Mouse (Mus musculus) midbrain, embryonic 10.5 days (tissue): ENCODE measurements at regions not wholly inside any gene's neighbourhood (a gene's known extent, or its start where the extent isn't known, plus 50 kb on each side); places are given as distances from the start of the nearest gene placed in this dataset.

Source experiments
- DNase-seq: peaks from one replicate; pipeline ENCODE4 v3.0.0-alpha.2; 2017; ENCODE audit warnings: low spot score
- H3K27ac ChIP-seq: fragments of 300-500 bp; sonication (generic); replicated peaks from 2 replicates; pipeline ENCODE4 v1.5.1; 2016; ENCODE audit warnings: mild to moderate bottlenecking
- H3K27me3 ChIP-seq: fragments of 300-500 bp; sonication (generic); 2 replicates; pipeline ENCODE4 v1.6.1; 2016; ENCODE audit warnings: low read depth, mild to moderate bottlenecking; ENCODE audit not compliant: poor library complexity, severe bottlenecking
- H3K36me3 ChIP-seq: fragments of 300-500 bp; sonication (generic); 2 replicates; pipeline ENCODE4 v1.6.1; 2016; ENCODE audit warnings: mild to moderate bottlenecking, moderate library complexity
- H3K4me1 ChIP-seq: fragments of 300-500 bp; sonication (generic); 2 replicates; pipeline ENCODE4 v1.6.1; 2016
- H3K4me3 ChIP-seq: fragments of 300-500 bp; sonication (generic); 2 replicates; pipeline ENCODE4 v1.5.1; 2016; ENCODE audit warnings: mild to moderate bottlenecking, moderate library complexity
- H3K9me3 ChIP-seq: fragments of 300-500 bp; sonication (generic); replicated peaks from 2 replicates; pipeline ENCODE4 v1.6.1; 2016; ENCODE audit warnings: mild to moderate bottlenecking
- WGBS: fragments of 180-500 bp; shearing (Covaris S2); methylation state at CpG from one replicate; pipeline ENCODE4 v1.1.7; 2016; 5-methylcytosine and 5-hydroxymethylcytosine counted together

GRCm38 (mm10) chr15:31869673-31870417 lies 268.2 kb downstream of the Fam173b start:
- Histone ChIP-seq H3K4me1 (no peaks in the 10 kb centered on the region), H3K9me3 (no peaks in the 10 kb centered on the region), H3K27me3 (no peaks in the 10 kb centered on the region), H3K36me3 (no peaks in the 10 kb centered on the region), H3K4me3 (no peak overlapping the region), H3K27ac (no peak overlapping the region)
- WGBS, result 79% methylated on average over 14 of the region's 14 CpGs
- DNase-seq, result peak; percentile 15

GRCm38 (mm10) chr15:31875436-31875835 lies 273.8 kb downstream of the Fam173b start:
- H3K27ac ChIP-seq, result no peak overlapping the region
- H3K4me1 ChIP-seq, result no peaks in the 10 kb centered on the region
- no peak for DNase-seq
- H3K9me3 ChIP-seq, result no peaks in the 10 kb centered on the region
- no peaks in the 10 kb centered on the region for H3K27me3 ChIP-seq
- 85% methylated on average over 2 of the region's 2 CpGs for WGBS
- no peak overlapping the region for H3K4me3 ChIP-seq
- H3K36me3 ChIP-seq, result no peaks in the 10 kb centered on the region

GRCm38 (mm10) chr15:31880479-31880878 lies 278.8 kb downstream of the Fam173b start:
- H3K27ac ChIP-seq, result no peak overlapping the region
- no peak for DNase-seq
- H3K36me3 ChIP-seq, result no peaks in the 10 kb centered on the region
- H3K9me3 ChIP-seq, result no peaks in the 10 kb centered on the region
- H3K4me3 ChIP-seq, result no peak overlapping the region
- no peaks in the 10 kb centered on the region for H3K4me1 ChIP-seq
- WGBS, result 92% methylated on average over 9 of the region's 9 CpGs
- no peaks in the 10 kb centered on the region for H3K27me3 ChIP-seq

- no peaks in the 10 kb centered on the region for H3K9me3 ChIP-seq
- DNase-seq, result no peak
- 75% methylated on average over 5 of the region's 5 CpGs for WGBS
- no peak overlapping the region for H3K27ac ChIP-seq
- no peaks in the 10 kb centered on the region for H3K4me1 ChIP-seq
- H3K36me3 ChIP-seq, result no peaks in the 10 kb centered on the region
- H3K27me3 ChIP-seq, result no peaks in the 10 kb centered on the region
- H3K4me3 ChIP-seq, result no peak overlapping the region
Measured at GRCm38 (mm10) chr15:31882331-31882730, 280.7 kb downstream of the Fam173b start.

GRCm38 (mm10) chr15:31883516-31883915 lies 281.9 kb downstream of the Fam173b start:
- no peak overlapping the region for H3K27ac ChIP-seq
- no peaks in the 10 kb centered on the region for H3K9me3 ChIP-seq
- no peaks in the 10 kb centered on the region for H3K4me1 ChIP-seq
- no peaks in the 10 kb centered on the region for H3K27me3 ChIP-seq
- H3K36me3 ChIP-seq, result no peaks in the 10 kb centered on the region
- 88% methylated on average over 9 of the region's 9 CpGs for WGBS
- no peak overlapping the region for H3K4me3 ChIP-seq
- no peak for DNase-seq

GRCm38 (mm10) chr15:31898904-31899650 lies 278.0 kb upstream of the Tas2r119 start:
- no peak overlapping the region for H3K27ac ChIP-seq
- no peaks in the 10 kb centered on the region for H3K27me3 ChIP-seq
- 84% methylated on average over 13 of the region's 13 CpGs for WGBS
- H3K9me3 ChIP-seq, result no peaks in the 10 kb centered on the region
- H3K36me3 ChIP-seq, result no peaks in the 10 kb centered on the region
- no peak for DNase-seq
- peaks cover 7% of the 10 kb centered on the region; the same call in 1 of the 2 replicates for H3K4me1 ChIP-seq
- no peak overlapping the region for H3K4me3 ChIP-seq

GRCm38 (mm10) chr15:31900325-31900724 lies 276.8 kb upstream of the Tas2r119 start:
- Histone ChIP-seq H3K9me3 (no peaks in the 10 kb centered on the region), H3K27ac (no peak overlapping the region), H3K4me1 (peaks cover 7% of the 10 kb centered on the region; the same call in 1 of the 2 replicates), H3K36me3 (no peaks in the 10 kb centered on the region), H3K27me3 (no peaks in the 10 kb centered on the region), H3K4me3 (no peak overlapping the region)
- DNase-seq, result no peak
- 78% methylated on average over 4 of the region's 4 CpGs for WGBS

GRCm38 (mm10) chr15:31908432-31908831 lies 268.7 kb upstream of the Tas2r119 start:
- 93% methylated on average over 9 of the region's 9 CpGs for WGBS
- DNase-seq, result no peak
- Histone ChIP-seq H3K9me3 (no peaks in the 10 kb centered on the region), H3K36me3 (no peaks in the 10 kb centered on the region), H3K4me3 (no peak overlapping the region), H3K4me1 (no peaks in the 10 kb centered on the region), H3K27ac (no peak overlapping the region), H3K27me3 (no peaks in the 10 kb centered on the region)

- Histone ChIP-seq H3K4me3 (no peak overlapping the region), H3K9me3 (no peaks in the 10 kb centered on the region), H3K27me3 (no peaks in the 10 kb centered on the region), H3K27ac (no peak overlapping the region), H3K4me1 (no peaks in the 10 kb centered on the region), H3K36me3 (no peaks in the 10 kb centered on the region)
- DNase-seq, result no peak
- WGBS, result 93% methylated on average over 3 of the region's 3 CpGs
Measured at GRCm38 (mm10) chr15:31911978-31912377, 265.1 kb upstream of the Tas2r119 start.

- Histone ChIP-seq H3K36me3 (no peaks in the 10 kb centered on the region), H3K27ac (no peak overlapping the region), H3K27me3 (no peaks in the 10 kb centered on the region), H3K4me3 (no peak overlapping the region), H3K9me3 (no peaks in the 10 kb centered on the region), H3K4me1 (no peaks in the 10 kb centered on the region)
- no peak for DNase-seq
- WGBS, result 83% methylated on average over 3 of the region's 3 CpGs
Measured at GRCm38 (mm10) chr15:31921485-31921884, 255.6 kb upstream of the Tas2r119 start.

- H3K27me3 ChIP-seq, result no peaks in the 10 kb centered on the region
- no peaks in the 10 kb centered on the region for H3K36me3 ChIP-seq
- H3K4me3 ChIP-seq, result no peak overlapping the region
- 86% methylated on average over 4 of the region's 4 CpGs for WGBS
- H3K4me1 ChIP-seq, result no peaks in the 10 kb centered on the region
- H3K9me3 ChIP-seq, result no peaks in the 10 kb centered on the region
- H3K27ac ChIP-seq, result no peak overlapping the region
- no peak for DNase-seq
Measured at GRCm38 (mm10) chr15:31960301-31960700, 216.8 kb upstream of the Tas2r119 start.

GRCm38 (mm10) chr15:31961963-31962362 lies 215.1 kb upstream of the Tas2r119 start:
- 76% methylated on average over 2 of the region's 2 CpGs for WGBS
- H3K9me3 ChIP-seq, result no peaks in the 10 kb centered on the region
- no peaks in the 10 kb centered on the region for H3K27me3 ChIP-seq
- H3K27ac ChIP-seq, result no peak overlapping the region
- H3K36me3 ChIP-seq, result no peaks in the 10 kb centered on the region
- H3K4me1 ChIP-seq, result no peaks in the 10 kb centered on the region
- no peak overlapping the region for H3K4me3 ChIP-seq
- no peak for DNase-seq

GRCm38 (mm10) chr15:31964911-31965310 lies 212.2 kb upstream of the Tas2r119 start:
- Histone ChIP-seq H3K27me3 (no peaks in the 10 kb centered on the region), H3K9me3 (no peaks in the 10 kb centered on the region), H3K4me1 (no peaks in the 10 kb centered on the region), H3K36me3 (no peaks in the 10 kb centered on the region), H3K27ac (no peak overlapping the region), H3K4me3 (no peak overlapping the region)
- no peak for DNase-seq
- WGBS, result 94% methylated on average over 6 of the region's 6 CpGs
